Mouse (Mus musculus): ENCODE data around the gene 1600002K03Rik.
"Not testable (repeated sequence)": the region's sequence is repeated elsewhere in the genome, so short reads cannot be mapped to it uniquely, and the experiment has no call there.

1600002K03Rik gene

DNA sequence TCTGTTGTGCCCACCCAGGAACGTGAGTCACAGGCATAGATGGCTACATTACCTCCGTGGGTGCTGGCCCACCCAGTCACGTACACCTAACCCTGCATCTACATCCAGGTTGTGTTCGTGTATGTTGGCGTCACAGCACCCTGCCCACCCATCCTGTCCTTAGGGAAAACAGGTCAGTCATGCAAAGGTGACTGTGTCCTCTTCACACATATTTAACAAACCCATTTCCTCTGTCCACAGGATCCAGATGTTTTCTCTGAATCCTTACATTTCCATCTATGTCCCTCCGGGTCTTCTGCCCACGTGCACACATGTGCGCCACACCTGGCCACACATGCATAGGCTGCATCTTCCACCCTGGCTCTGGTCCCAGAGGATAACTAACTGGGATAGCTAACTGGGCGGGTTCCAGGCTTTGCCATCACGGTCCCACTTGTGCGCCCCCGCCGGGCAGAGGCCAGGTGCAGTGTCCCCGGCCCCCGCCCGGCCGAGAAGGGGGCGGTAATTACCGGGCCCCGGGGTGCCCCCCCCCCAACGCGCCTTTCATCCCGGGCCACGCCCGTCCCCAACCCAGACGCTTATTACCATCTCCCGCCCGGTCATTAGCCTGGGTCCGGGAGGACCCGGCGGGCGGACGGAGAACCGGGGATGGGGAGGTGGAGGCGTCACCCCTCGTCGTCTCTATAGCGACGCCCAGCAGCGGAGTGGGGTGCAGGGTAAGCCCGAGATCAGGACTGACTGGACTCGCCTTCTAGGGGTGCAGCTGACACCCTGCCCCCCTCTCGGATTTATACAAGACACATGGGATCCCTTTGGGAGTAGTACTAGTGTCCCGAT is 8.4 kb upstream of the 1600002K03Rik start:
- intact Hi-C loops (cut with DNase I): no loop called here

DNA sequence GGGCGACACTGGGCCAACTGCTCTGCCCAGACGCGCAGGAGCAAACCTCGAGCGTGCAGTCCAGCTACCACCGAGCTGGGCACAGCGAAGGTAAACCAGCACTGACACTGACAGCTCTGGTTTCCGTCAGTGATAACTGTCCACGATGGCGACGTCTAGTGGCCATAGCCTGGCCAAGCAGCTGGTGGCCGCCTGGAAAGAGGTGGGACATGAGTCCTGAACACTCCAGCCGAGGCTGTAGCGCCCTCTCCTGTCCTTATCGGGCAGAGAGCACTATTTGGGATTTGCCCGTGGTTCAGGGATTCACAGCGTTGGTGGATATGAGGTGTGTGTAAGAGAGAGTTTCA is 7.8 kb upstream of the 1600002K03Rik start:
- intact Hi-C loops (cut with DNase I): loop anchor here (1.0 kb wide), 1 partner anchor 20 kb away; no protein-coding TSS in a partner anchor

DNA sequence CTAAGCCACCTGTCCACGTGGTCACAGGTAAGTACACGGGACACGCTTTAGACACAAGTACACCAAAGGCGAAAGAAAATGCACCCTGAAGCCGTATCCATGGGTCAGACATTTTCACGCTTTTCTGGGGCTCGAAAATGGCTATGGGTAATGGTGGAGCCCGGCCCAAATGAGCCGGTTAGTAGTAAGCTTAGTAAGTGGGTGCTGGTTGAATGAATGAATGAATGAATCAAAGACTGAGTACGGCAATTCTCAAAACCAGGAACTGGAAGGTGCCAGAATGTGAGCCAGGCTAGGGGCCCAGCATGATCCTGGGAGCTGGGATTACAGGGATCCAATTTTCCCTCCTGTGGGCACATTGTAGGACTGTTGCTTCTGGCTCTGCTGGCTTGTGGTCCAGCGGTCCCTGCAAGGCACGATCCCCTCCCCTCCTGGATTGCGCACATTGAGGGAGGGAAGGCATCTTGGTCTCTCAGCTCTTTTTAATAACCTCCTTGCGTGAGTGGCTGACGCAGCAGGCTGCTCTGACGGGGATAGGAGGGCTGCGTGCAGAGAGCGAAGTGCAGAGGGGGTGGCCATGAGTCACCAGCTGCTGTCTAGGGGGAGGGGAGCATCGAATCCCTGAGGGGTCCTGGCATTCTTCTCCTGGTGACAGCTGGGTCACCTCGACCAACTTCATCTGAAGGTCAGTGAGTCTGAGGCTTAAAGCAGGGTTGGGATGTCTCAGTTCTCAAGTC is 7.2 kb upstream of the 1600002K03Rik start, which contains the start of gene Cirbp:
Cirbp (plus strand) TSS at position 594 of the 737 bp plus-strand sequence.
- intact Hi-C loops (cut with DNase I): loop anchor here (1.0 kb wide), 1 partner anchor 20 kb away; no protein-coding TSS in a partner anchor

DNA sequence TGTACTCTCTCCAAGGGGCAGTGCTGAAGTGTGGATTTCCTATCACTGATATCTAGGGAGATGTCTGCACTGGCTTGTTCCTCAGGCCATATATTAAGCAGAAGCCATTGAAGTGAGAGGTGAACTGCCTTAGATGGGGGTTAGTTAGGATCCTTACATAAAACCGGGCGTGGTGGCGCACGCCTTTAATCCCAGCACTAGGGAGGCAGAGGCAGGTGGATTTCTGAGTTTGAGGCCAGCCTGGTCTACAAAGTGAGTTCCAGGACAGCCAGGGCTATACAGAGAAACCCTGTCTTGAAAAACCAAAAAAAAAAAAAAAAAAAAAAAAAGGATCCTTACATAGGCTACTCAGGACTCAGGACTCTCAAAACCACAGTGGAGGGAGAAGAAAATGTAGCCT is 6.6 kb upstream of the 1600002K03Rik start:
- intact Hi-C loops (cut with DNase I): not testable (repeated sequence)

DNA sequence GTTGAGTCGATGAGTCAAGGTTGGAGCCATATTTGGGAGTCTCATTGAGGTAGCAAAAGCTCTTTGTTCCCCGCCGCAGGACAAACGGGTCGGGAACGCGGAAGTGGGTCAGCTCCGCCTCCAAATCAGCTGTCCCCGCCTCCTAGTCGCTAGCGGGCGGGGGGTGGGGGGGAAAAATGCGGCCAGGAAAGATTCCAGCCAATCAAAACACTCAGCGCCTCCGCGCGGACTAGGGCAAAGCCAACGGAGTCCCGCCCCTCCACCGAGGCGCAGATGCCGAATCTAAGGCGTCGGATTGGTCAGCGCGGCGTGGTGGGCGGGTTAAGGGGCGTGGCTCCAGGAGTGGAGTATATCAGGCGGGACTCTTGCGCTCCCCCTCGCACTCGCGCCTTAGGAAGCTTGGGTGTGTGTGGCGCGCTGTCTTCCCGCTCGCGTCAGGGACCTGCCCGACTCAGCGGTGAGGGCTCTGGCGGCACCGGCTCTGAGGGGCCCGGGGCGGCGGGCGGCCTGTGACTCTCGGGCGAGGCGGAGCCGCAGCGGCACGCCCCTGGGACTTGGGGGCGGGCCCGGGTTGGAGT is 5.2 kb upstream of the 1600002K03Rik start:
- intact Hi-C loops (cut with DNase I): no loop called here

DNA sequence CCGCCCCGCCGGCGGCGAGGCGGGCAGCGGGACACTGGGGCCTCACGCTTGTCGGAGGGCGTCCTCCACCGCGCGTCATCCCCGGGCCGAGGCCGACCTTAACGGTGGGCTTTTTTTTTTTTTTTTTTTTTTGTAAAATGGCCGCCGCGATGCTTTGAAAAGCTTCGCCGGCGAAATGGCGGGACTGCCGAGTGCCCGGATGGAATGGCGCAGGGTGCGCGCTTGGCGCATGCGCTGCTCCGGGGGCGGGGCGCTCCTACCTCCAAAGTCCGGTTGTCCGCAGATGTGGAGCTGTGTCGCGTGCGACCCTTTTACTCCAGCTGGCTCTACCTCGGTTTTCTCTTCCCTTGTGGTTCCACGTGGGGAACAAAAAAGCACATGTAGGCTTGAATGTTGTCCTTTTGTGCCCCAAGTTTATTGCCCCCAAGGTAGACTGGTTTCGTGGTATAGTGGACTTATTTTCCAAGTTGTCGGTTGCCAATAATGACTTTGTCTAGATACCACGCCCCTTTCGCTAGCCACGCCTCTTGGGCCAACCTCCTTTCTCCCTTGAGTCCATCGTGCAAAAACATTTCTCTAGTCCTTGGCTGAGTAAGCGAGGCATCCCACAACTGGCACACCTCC is 4.6 kb upstream of the 1600002K03Rik start:
- intact Hi-C loops (cut with DNase I): no loop called here

DNA sequence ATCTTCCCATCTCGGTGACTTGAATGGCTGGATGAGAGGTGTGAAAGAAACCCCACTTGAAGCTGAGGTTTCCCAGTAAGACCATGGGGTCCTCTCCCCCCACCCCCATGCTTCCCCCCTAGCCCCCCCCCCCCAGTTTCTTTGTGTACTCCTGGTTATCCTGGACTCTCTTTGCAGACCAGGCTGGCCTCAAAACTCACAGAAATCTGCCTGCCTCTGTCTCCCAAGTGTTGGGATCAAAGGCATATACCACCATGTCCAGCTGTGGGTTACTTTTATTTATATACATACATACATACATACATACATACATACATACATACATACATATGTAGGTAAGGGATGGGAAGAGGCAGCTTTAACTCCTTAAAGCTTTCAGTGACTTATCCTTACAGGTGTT is 3.7 kb upstream of the 1600002K03Rik start:
- intact Hi-C loops (cut with DNase I): no loop called here

DNA sequence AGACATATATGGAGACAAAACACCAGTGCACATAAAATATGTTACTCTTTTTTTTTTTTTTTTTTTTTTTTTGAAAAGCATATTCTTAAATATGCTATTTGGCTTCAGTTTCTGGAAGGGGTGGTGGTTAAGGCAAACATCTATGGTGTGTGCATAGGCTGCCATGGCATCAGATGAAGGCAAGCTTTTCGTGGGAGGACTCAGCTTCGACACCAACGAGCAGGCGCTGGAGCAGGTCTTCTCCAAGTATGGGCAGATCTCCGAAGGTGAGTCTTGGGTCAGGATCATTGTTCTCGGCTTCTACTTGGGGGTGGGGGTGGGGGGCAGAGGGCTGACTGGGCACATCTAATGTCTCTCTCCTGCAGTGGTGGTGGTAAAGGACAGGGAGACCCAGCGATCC is 3.1 kb upstream of the 1600002K03Rik start:
- intact Hi-C loops (cut with DNase I): no loop called here

DNA sequence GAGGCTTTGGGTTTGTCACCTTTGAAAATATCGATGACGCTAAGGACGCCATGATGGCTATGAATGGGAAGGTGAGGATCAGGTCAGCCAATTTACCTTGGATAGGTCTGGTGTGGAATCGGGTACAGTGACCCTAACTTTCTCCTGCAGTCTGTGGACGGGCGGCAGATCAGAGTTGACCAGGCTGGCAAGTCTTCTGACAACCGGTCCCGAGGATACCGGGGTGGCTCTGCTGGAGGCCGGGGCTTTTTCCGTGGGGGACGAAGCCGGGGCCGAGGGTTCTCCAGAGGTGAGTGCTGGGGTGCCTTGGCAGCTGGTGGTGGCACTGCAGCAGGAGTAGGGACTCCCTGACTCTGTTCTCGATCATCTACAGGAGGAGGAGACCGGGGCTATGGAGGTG is 2.7 kb upstream of the 1600002K03Rik start:
- intact Hi-C loops (cut with DNase I): no loop called here

DNA sequence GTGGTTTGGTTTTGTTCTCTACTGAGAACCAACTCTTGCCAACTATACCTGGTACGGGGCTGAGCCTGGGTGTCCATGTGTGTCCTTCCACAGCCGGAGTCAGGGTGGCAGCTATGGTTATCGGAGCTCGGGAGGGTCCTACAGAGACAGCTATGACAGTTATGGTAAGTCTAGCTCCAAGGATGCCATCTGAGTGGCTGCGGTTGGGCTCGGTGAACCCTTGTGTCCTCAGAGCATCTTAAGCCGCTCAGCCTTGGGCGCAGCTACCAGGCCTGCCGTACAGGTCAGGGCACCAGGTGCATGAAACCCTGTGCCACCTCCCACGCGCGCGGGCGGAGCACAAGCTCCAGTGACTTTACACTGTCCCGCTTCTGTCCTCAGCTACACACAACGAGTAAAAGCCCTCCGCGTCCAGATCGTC is 2.1 kb upstream of the 1600002K03Rik start:
- intact Hi-C loops (cut with DNase I): no loop called here

DNA sequence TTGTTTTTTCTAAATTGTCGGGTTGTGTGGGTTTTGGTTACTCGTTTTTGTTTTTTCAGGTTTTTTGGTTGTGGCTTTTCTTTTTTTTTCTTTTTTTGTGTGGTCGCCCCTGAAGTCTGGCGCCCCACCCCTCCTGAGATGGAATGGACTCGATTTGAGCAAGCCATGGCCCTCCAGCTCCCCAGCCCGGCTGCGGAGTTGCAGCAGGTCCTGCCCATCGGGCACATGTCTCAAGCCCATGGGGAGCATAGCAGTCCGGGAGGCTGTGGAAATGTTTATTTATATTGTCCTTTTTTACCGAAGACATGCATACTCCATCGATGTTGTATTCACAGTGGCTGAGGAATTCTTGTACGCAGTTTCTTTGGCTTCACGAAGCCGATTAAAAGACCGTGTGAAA is 1.5 kb upstream of the 1600002K03Rik start:
- intact Hi-C loops (cut with DNase I): no loop called here

DNA sequence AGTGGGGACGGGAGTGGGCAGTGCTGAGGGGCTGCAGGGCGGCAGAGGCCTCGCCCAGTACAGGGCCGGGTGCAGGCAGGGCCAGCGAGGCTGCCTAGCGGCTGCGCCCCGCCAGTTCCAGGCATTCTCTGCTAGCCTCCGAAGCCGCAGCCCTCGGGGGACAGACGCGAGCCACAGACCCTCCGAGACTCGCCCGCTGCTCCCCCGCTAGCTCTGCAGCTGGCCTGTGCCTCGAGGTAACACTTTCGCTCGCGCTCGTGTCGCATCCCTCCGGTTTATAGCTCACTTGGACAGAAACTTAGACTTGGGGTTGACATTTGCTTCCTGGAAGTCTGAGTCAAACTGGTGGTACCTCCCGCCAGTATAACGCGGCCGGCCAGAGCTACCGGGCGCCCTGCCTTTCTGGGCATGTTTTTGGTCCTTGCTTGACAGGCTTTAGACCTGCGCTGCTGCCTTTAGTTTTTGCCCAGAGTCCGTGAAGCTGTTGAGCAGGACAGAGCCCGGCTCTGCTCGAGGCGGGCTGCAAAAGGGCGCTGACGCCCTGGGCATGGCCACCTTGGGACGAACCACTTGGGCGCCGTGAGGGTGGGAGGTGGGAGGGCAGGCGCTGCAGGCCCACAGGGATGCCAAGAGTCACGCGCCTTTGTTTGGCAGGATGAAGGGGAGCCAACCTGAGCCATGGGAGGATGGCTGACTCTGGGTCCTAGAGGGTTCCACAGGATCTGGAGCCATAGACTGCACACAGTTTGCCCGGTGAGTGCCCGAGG is 801 bp upstream of the 1600002K03Rik start:
- intact Hi-C loops (cut with DNase I): no loop called here

DNA sequence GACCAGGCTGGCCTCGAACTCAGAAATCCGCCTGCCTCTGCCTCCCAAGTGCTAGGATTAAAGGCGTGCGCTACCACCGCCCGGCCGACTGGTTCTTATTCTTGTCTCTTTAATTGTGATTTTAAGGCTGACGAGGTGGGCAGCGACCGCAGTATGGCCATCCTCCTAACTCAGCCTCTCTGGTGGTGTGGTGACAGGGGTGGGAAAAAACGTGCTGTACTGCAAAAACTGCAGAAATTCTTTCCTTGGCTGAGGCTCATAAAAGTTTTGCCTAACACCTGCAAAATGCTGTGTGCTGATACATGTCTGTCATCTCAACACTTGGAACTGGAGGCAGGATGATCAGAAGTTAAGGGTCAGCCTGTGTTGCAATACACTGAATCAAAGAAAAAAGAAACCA is 614 bp downstream of the 1600002K03Rik start:
- intact Hi-C loops (cut with DNase I): no loop called here

DNA sequence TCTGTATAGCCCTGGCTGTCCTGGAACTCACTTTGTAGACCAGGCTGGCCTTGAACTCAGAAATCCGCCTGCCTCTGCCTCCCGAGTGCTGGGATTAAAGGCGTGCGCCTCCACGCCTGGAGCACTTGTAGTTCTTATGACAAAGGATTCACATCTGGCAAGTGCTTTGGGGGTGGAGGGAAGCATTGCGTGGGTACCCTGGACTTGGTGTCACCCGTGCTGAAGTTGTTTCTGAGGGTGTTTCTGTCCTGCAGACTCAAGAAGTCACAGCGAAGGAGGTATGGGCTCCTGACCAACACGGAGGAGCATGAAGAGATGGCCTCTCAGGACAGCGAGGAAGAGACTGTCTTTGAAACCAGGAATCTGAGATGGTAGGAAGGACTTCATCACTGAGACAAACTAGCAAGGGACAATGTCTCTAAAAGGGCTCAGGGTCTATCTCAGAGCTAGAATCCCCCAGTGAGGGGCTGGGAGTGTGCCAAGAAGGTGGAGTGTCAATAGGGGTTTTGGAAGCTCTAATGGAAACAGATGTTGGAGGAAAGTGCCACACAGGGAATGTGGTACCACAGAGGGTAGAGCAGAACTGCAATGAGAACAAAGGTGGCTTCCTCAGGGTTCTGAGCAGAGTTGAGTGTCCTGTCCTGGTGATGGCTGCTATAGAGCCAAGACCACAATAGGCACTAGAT is 1.4 kb downstream of the 1600002K03Rik start:
- intact Hi-C loops (cut with DNase I): no loop called here

DNA sequence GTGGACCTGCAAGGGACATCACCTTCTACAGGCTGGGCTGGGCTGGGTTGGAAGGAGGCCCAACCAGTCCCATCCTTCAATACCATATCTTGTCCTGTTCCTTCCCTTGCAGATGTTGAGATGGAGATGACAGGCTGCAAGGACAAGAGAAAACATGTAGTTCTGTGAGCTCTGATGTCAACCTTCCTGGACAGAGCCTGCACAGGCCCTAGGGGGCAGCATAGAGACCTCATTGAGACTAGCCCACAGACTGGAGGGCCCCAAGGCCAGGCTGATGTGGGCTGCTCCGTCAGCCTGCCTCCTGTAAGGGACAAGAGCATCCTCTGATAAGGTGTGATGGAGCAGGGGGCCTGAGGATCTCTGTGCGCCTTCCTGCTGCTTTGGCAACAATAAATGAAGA is 2.0 kb downstream of the 1600002K03Rik start:
- intact Hi-C loops (cut with DNase I): loop anchor here (1.0 kb wide), 1 partner anchor 71 kb away; no protein-coding TSS in a partner anchor

DNA sequence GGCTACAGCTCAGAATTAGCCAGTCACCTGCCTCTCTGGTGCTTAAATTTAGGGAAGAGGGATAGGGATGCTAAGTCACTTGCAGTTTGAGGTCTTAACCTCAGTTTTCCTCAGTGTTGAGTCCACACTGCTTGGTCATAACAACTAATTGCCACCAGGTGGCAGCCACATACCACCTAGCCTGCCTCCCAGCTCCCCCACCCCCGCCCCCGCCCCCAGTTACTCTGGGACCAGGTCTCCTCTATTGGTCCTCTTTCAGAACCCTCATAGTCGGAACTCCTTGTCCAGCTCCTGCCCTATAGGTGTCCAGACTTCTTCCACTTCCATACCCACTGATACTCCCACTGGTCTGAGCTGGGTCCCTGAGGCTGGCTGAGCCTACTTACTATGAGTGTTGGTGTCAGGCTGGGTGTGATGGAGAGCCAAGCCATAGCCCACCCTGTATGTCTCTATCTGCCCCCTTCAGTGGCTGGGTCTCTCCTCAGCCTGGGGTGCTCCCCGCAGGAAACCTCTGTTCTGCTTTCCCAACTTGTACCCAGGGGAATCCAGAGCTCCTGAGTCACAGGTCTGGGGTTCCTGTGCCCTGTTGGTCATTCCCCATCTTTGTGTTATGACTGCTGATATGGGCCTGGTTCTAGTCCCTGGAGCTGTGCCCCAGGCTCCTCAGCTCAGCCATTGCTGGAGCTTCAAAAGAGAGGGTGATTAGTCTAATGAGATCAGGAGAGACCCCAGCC is 3.0 kb downstream of the 1600002K03Rik start:
- intact Hi-C loops (cut with DNase I): loop anchor here (1.0 kb wide), 1 partner anchor 70 kb away; no protein-coding TSS in a partner anchor

DNA sequence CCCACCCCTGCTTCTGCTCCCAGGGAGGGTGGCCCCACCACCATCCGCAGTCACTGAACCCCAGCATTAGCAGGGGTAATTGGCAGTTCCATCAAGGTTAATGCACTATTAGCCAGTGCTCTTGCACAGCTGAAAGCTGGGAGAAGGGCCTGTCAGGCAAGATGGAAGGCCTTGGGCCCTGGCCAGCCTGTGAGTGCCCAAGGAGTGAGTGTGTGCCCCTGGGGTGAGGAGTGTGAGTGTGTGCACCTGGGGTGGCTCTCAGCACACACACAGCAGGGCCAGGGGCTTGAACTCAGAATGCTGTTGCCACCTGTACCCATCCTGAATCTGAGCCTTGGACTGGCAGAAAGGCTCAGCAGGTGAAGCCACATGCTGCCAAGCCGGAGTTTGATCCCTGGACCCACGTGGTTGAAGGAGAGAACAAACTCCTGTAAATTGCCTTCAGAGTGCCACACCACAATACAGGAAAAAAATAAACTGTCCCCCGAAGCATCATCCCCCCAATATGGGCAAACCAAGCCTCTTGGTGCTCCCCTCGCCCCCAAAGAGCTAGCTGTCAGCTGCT is 3.6 kb downstream of the 1600002K03Rik start:
- intact Hi-C loops (cut with DNase I): no loop called here

DNA sequence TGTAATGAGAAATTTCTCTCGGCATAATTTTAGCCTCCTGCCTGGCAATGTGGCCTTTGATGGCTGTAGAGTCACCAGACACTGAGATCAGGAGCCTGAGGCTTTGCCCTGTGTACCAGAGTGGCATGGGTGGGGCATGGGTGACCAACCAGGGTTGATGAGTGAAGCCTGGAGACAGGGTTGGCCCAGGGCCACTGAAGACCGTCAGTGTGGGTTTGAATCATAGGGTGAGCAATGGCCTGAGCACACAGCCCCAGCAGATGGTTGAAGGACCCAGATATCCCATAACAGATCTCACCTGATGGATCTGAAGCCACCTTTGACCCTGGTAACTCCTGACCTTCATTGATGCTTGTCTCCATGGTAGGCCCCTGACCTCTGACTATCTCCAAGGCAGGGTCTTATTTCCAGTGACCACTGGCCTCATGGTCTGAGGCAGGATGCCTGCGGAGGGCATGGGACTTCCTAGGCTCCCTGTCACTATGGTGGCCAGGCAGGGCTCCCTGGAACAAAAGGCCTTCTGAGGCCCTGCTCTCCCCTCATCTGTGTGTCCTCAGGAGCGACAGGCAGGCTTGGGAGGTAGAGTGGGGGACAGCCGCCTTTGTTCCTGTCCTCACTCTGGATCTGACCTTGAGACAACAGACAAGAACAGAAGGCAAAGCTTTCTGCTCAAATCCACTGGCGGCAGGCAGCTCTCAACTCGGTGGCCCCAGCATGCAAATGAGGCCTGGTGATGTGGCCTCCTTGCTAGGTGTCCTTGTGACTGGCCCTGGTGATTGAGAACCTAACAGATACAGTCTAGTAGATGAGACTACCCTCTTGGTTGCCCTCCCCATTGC is 4.9 kb downstream of the 1600002K03Rik start:
- intact Hi-C loops (cut with DNase I): no loop called here
